Mouse (Mus musculus) kidney, adult 18-20 months (tissue): ENCODE results near the gene Gm13272.
"Not testable (repeated sequence)": the region's sequence is repeated elsewhere in the genome, so short reads cannot be mapped to it uniquely, and the experiment has no call there.

ENCODE experiments used
- DNase-seq: peaks from one replicate; pipeline ENCODE4 v3.0.0; 2021

Gene Gm13272

GRCm38 (mm10) chr4:88779550-88779949 lies at the start of gene Gm13272:
TSS of gene Gm13272 (plus strand) at chr4:88779850.
- DNase-seq, result not testable (repeated sequence)

GRCm38 (mm10) chr4:88738480-88738879 lies 41.2 kb upstream of the Gm13272 start:
- DNase-seq, result peak; percentile 82

- DNase-seq, result no peak
Measured at GRCm38 (mm10) chr4:88739036-88739435, 40.6 kb upstream of the Gm13272 start.

- DNase-seq, result no peak
Measured at GRCm38 (mm10) chr4:88741426-88741825, 38.2 kb upstream of the Gm13272 start.

GRCm38 (mm10) chr4:88742771-88743371 lies 36.8 kb upstream of the Gm13272 start:
- DNase-seq, result no peak

- no peak for DNase-seq
Measured at GRCm38 (mm10) chr4:88744207-88744606, 35.4 kb upstream of the Gm13272 start.

- no peak for DNase-seq
Measured at GRCm38 (mm10) chr4:88749926-88750325, 29.7 kb upstream of the Gm13272 start.

GRCm38 (mm10) chr4:88754818-88755340 lies 24.8 kb upstream of the Gm13272 start, which contains the start of gene Gm13271:
TSS of gene Gm13271 (plus strand) at chr4:88754868.
- DNase-seq, result peak; percentile 65

GRCm38 (mm10) chr4:88756581-88757513 lies 22.8 kb upstream of the Gm13272 start:
- DNase-seq, result peak; percentile 54

- peak; percentile 93 for DNase-seq
Measured at GRCm38 (mm10) chr4:88757628-88758031, 22.0 kb upstream of the Gm13272 start.

GRCm38 (mm10) chr4:88758751-88759150 lies 20.9 kb upstream of the Gm13272 start:
- not testable (repeated sequence) for DNase-seq

- peak; percentile 35 for DNase-seq
Measured at GRCm38 (mm10) chr4:88759610-88760268, 19.9 kb upstream of the Gm13272 start, which contains the start of gene Gm13283. TSS of gene Gm13283 (plus strand) at chr4:88760119.

GRCm38 (mm10) chr4:88760431-88760830 lies 19.2 kb upstream of the Gm13272 start:
- DNase-seq, result peak; percentile 81

- peak; percentile 48 for DNase-seq
Measured at GRCm38 (mm10) chr4:88761776-88762175, 17.9 kb upstream of the Gm13272 start.

GRCm38 (mm10) chr4:88762341-88762740 lies 17.3 kb upstream of the Gm13272 start:
- peak; percentile 13 for DNase-seq

- peak; percentile 68 for DNase-seq
Measured at GRCm38 (mm10) chr4:88763384-88764018, 16.1 kb upstream of the Gm13272 start.

GRCm38 (mm10) chr4:88773534-88773933 lies 6.1 kb upstream of the Gm13272 start, which contains the start of gene Gm13290:
TSS of gene Gm13290 (plus strand) at chr4:88773834.
- DNase-seq, result not testable (repeated sequence)

GRCm38 (mm10) chr4:88776622-88777021 lies 3.0 kb upstream of the Gm13272 start, which contains the start of gene Gm13289:
TSS of gene Gm13289 (plus strand) at chr4:88776922.
- DNase-seq, result not testable (repeated sequence)

GRCm38 (mm10) chr4:88780320-88780719 lies 670 bp downstream of the Gm13272 start:
- DNase-seq, result not testable (repeated sequence)

GRCm38 (mm10) chr4:88781831-88782230 lies 2.2 kb downstream of the Gm13272 start, which contains the start of gene Ifnz:
TSS of gene Ifnz (plus strand) at chr4:88782131.
- not testable (repeated sequence) for DNase-seq

GRCm38 (mm10) chr4:88782335-88782734 lies 2.7 kb downstream of the Gm13272 start:
- not testable (repeated sequence) for DNase-seq

- not testable (repeated sequence) for DNase-seq
Measured at GRCm38 (mm10) chr4:88785409-88785808, 5.8 kb downstream of the Gm13272 start, which contains the start of gene Gm13276. TSS of gene Gm13276 (plus strand) at chr4:88785709.
